Mouse (Mus musculus) inflammation-experienced regulatory T-cells, adult 6 months (primary cell): ENCODE results near the gene Sh3bp4. TPM values are rescaled to one million over a fixed set of nuclear protein-coding genes. Genes with fewer than 3 reads are reported as not detected.
A peak's percentile ranks its signal among the peaks of the same experiment; 100 is the strongest.

Experiments used
- ATAC-seq: one replicate; pipeline ENCODE4 v1.8.0; 2017
- polyA plus RNA-seq, 3 experiments: library from polyadenylated mRNA; unstranded; fragments of 100-300 nt; shearing (Covaris generic); gene quantifications; one replicate each; pipeline ENCODE4 v1.2.1; 2017

Gene Sh3bp4
- polyA plus RNA-seq, result under 1 TPM in 2 of 3 experiments, not detected in 1; 0.11 to 0.17 TPM

DNA sequence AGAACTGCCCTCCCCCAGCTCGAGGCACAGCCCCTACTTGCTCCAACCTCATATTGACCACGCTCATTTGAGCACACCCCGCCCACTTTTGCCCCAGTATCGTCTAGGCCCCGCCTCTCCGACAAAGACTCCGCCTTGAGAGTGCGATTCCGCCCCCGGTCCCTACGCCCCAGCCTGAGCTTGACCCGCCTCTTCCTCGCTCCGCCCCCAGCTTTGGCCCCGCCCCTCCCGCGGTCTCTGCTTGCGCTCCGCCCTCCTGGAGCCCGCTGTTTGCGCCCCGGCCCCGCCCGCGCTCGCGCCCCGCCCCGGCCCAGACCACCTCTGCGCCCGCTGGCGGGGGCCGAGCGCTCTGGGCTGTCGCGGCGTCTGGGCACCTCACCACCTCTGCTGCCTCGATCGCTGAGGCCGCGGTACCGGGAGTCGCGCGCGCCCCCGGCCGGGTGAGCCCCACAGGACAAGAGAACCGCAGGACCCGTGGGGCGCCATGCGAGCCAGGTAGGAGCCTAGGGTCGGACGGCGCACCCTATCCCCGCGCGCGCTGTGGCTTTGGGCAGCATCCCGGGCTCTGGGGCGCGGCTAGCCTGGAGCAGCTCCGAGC, at the start of gene Sh3bp4:
Sh3bp4 (plus strand) TSS at position 313 of the 598 bp plus-strand sequence.
- peak; percentile 80 for ATAC-seq

DNA sequence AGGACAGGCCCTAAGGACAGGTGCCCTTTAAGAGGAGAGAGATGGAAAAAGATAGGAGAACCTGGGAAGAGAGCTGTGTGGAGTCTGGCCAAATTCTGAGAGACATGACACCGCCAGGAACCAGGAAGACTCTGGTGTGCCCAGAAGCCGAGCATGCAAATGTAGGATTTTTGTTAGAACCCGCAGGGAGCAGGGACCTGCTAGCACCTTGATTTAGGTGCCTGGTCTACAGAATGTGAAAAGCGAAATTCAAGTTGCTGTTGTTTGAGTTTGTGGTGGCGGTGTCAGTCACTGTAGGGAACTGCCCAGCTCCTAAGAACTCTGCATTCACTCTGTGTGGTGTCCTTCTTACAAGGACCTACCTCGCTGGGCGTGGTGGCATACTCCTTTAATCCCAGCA, 47.2 kb upstream of the Sh3bp4 start:
- ATAC-seq, result no peak

DNA sequence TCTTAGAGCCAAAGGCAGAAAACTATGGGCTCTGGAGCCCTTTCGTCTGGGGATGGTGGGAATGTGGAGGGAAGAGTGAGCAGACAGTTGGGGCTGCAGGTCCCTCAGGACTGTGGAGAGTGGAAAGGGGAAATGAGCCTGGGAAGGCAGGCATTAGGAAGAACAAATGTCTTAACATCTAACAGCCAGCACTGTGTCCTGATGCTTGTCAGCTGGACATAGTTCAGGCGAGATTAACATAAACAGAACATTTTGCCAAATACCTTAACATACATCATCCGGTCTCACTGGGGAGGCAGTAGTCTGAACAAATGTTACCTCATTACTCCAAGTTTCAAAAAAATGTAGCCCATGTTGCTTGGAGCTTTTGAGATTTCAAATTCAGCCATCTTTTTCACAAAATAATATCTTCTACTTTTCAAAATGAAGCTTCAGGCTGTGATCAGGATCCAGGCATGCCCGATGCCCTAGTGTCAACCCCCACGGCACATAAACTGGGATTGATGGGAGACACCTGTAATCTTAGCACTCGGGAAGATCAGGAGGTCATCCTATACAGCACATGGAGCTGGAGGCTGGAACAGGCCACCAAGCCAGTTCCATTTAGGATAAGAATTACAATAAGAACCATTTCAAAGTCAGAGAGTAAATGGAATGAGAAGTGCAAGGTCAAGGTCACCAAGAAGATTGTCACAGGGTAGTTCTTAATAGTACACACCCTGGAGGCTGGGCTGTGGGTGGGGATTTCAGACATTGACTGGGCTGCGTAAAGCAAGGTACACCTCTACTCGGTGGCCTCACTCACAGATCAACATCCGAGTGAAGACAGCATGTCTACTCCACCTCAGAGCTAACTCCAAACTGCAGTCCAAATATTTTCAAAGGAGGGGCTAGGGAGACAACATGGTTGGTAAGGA, 45.3 kb upstream of the Sh3bp4 start:
- no peak for ATAC-seq

DNA sequence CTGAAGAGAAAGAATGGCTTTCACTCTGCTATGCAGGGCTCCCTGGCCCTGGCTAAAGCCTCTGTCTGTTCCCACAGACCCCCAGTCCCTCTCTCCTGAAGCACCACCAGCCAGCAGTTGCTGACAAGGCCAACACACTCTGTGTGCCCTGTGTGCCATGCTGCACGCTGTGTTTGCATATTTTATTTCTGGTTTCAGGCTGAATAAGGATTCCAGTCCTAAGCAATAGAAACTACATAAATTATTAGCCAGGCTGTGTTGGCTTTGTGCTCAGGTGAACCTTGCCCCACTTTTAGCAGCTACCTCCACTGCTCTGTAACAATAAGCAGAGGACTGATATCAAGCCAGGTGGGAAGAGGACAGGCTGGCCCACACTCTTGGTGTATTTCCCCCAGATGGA, 44.2 kb upstream of the Sh3bp4 start:
- no peak for ATAC-seq

DNA sequence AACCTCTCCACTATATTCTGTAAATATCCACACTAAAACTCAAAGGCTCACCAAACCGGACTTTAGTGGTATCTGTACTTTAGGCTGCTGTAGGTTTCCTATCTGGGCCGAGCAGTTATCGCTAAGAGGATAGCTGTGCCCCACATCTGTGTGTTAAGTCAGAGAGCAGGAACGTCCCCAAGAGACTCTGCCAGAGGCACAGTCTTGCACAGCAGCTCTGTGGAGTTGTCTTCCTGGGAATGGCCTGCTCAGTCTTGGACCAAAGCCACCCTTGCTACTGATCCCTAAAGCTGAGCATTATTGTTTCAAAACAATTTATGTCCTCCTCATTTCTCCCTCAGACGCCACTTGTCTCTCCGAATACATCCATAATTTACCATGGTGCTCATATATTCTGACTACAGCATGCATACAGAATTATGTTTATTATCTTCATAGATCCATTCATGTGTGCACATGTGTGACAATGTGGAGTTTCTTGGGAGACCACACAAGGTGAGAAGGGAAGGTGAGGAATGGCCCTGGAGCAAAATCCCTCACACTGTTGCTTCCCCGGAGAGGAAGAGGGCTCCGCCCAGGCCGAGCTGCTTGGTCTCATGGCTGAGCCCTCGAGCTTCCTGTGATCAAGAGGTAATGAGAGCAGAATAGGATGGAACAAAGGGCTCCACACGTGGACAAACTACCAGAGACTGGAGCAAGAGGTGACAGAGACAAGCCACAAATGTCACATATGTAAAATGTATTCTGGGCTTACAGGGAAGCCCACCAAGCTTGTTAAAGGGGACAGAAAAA, 40.9 kb upstream of the Sh3bp4 start:
- no peak for ATAC-seq

DNA sequence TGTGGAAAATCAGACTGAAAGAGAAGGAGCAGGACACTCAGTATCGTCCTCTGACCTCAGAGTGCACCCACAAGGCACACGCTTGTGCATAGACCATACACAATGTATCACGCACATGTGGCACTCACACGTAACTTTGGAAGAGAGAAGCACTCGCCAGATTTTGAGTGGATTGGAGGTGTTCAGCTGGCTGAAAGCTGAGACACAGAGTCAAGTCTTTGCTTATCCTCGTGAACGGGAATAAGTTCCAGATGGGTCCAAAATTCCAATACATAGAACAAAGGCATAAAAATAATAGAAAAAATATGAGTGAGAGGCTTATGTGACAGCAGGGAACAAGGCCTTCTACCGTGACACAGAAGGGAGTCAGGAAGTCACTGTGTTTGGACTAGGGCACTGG, 36.6 kb upstream of the Sh3bp4 start:
- ATAC-seq, result no peak

DNA sequence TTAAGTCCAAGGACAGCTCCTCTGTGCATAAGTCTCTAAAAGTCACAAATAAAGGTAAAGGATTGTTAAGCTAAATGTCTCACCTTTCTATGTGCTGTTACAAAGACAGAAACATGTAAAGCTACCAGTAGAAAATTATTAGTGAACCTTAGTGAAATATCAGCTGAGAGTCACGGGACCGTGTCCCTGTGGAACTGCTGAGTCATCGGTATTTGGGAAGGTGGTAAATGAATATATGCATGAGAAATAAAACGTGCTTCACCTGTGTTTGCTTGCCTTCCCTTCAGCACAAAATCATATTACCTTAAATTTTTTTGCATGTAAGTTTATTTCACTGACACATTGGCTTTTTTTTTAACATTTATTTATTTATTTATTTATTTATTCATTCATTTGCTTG, 36.2 kb upstream of the Sh3bp4 start:
- no peak for ATAC-seq

DNA sequence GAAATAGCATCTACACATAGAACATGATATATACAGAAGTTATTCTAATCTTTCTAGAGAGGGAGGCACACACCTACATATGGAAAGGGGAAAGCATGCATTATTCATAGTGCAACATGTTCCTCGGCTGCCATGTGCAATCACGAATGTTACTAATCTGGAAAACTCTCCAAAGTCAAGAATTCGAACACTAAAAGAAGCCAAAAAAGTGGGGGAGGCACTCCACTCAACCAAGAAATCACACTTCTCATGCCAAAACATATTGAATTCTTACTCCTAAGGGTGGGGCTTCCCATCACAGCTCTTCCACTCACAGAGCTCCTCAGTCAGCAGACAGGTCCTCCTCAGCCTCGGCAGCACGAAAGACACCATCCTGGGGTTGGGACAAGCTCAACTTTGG, 35.1 kb upstream of the Sh3bp4 start:
- ATAC-seq, result no peak

DNA sequence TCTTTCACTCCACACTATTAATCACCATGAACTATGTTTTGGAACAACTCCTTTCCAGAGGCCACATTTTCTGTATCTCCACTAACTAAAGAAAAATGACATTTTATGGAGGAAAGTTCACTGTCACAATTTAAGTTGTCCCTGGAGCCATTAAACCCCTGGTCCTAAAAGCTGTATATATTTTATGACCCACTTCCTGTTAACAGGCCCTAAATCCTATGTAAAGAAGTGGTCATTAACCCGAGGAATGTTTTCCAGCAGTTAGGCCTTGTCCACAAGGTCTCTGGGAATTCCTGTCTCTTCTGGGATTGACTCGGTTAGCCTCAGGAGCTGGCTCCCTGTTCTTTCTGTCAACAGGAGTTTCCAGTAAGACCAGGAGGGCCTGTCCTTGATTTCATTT, 30.4 kb upstream of the Sh3bp4 start:
- ATAC-seq, result no peak

DNA sequence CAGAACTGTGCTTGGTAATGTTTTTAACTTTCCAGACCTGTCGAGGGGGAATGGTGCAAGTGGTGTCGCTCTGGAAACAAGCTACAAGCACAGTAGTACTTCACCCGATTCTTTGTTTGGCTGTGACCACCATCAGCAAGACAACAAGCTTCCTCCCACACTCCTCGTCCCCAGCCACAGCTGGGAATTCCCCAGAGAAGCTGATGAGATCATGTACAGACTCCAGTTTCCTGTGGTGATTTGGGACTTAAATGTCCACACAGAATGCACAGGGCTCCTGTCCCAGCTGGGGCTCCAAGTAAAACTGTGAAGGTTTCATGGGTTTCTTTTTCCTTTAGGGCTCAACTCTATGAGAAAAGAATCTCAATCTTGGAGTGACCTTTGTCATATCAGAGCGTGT, 28.9 kb upstream of the Sh3bp4 start:
- ATAC-seq, result no peak

DNA sequence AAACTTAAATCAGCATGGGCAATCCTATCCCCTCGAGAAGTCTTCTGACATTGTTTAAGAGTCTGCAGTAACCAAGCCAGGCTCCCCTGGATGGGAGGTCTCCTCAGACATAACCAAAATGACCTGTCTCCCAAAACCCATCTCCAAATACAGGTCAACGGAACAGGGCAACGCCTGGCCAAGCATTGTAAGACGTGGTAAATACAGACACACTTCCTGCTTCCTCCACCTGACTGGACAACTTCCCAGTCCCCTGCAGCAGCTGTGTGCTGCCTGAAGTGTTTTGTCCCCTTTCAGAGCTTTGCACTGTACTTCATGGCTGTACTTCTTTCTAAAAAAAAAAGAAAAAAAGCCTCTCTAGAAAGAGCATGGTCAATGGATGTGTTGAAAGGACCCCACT, 28.1 kb upstream of the Sh3bp4 start:
- ATAC-seq, result no peak

DNA sequence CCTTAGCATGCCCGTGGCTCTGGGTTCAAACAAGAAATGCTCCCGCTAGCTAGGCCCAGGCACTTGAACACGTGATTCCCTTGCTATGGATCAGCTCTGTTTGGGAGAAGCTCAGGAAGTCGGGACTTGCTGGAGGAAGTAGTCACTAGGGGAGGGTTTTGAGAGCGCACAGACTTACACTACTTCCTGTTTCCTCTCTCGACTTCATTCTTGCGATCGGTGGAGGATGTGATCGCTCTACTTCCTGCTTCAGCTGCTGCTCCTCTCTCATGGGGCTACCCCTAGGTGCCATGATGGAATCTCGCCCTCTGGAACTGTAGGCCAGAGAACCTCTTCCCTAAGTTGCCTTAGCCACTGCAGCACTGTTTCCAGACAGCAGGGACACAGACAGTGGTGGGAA, 27.3 kb upstream of the Sh3bp4 start:
- ATAC-seq, result no peak

DNA sequence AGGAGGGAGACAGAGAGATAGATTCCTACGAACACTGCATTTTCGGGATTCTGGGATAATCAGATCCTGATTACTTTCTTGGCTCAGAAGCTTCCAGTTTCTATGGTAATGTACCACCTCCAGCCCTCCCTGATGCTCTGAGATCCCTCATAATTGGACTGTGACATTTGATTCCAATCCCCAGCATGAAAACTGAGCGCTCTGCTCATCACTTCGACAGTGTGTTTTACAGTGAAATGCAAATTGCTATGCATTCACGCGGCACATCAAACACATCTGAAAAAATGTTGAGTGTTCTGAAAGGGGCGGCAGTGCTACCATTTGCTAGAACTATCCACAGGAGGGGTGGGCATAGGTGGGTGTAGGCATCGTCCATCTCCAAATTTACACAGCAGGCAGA, 24.8 kb upstream of the Sh3bp4 start:
- ATAC-seq, result no peak

DNA sequence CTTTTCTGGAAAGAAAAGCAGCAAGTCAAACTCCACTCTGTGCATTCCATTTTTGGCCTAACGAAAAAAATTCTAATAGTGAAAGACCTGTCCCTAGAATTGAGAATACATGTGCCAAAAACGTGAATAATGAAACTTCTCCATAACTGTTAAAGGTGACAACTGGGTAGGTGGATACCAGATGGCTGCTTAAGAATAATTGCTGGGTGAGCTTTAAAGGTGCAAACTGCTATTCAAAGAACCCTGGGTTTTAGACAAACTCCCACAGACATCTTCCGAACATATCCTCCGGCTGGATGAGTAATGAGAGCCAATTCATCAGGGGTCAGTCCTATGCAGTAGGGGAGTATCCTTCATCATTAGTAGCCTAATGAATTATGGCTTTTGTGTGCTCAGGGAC, 20.7 kb upstream of the Sh3bp4 start:
- ATAC-seq, result no peak

DNA sequence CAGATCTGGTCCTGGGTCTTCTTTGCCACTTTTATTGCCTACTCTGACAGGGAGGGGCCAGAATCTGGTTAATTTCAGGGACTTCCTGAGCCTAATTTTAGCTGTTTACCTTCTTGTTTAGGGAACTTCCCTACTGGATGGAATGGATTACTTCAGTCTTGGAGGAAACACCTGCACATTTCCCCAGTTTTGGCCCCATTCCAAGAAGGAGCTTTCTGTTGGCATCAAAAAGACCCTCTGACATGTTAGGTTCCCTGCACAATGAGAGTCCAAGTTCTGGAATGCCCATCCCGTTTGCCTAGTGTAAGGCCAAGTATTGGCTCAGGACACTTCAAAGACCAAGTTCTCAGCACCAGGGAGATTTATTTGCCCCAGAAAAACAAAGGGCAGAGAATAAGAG, 14.0 kb upstream of the Sh3bp4 start:
- ATAC-seq, result no peak

DNA sequence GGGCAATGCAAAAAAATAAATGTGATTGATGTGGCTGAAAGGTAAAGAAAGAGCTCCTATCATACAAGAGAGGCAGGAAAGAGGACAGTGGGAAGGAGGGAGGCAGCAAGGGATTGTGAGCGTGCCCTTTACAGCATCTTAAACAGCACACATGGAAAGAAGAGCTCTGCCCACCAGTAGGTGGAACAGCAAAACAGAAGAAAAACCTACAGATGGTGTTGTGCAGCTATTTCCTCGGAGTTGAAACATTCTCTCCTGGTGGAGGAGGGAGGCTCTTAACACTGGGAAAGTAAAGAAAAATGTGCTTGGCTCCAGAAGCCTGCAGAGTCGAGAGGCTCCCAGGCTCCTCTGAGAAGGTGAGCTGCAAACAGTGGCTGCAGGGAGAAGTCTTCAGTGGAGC, 12.8 kb upstream of the Sh3bp4 start:
- no peak for ATAC-seq

DNA sequence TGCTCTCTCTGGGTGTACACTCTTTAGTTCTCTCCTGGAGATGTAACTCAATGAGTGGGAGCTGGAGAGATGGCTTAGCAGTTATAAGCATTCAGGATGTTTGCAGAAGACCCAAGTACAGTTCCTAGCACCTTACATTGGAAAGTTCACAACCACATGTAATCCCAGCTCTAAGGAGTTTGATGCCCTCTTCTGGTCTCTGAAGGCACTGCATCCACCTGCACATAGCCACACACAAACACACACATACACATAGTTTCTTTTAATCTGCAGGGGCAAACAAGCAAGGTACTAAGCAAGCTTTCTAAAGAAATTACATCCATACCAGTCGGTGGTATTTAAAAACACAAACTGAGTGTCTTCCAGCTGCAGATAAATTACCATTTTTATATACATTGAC, 12.2 kb upstream of the Sh3bp4 start:
- ATAC-seq, result no peak

DNA sequence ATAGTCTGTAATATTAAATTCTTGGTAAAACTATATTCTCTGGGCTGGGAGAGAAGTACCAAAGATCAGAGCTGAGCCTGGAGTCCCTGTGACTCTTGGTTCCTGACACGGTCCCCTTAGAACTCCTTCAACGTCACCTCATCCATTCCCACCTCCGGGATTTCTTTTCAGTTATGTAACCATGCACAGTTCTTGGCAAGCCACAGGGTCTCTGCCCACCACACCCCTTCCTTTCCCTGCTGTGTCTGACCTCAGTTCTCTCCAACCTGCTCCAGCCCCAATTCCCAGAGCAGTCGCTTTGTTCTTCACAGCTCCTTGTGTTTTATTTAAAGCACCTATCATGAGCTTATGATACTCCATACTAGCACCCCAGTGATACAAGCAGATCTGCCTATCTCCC, 7.2 kb upstream of the Sh3bp4 start:
- ATAC-seq, result no peak

DNA sequence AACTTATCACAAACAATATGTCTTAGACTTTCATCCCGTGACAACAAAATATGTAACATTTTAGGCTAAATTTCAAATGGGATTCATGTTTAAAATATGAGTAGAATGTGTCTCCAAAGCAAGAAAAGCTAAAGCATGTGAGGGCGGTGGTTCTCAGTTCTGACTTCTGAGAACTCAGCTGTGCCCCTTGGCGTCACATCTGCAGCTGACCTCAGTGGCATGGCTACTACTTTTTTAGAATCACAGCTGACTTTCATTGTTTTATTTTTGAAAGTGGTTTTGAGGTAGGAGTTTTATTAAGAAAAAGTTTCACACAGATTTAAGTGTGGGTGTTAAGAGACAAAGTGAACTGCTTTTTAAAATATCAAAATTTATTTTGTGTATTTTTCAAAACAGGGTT, 6.4 kb upstream of the Sh3bp4 start:
- ATAC-seq, result no peak

DNA sequence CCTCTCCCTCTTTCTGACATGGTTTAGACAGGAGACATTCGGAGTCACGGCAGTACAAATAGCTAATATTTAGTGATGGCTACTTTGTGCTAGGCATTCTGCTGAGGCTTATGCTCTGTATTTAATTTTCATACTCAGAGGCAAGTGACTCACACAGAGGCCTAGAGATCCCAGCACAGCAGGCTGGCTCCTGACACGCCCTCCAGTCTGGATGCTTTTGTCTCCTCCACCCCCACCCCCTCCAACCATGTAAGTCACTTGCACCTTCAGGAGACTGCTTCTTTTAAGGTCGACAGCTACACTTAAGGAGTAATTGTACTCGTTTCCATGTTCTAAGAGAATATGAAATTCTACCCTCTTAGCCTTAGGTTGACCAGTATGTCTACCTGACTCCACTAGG, 1.4 kb upstream of the Sh3bp4 start:
- ATAC-seq, result no peak

DNA sequence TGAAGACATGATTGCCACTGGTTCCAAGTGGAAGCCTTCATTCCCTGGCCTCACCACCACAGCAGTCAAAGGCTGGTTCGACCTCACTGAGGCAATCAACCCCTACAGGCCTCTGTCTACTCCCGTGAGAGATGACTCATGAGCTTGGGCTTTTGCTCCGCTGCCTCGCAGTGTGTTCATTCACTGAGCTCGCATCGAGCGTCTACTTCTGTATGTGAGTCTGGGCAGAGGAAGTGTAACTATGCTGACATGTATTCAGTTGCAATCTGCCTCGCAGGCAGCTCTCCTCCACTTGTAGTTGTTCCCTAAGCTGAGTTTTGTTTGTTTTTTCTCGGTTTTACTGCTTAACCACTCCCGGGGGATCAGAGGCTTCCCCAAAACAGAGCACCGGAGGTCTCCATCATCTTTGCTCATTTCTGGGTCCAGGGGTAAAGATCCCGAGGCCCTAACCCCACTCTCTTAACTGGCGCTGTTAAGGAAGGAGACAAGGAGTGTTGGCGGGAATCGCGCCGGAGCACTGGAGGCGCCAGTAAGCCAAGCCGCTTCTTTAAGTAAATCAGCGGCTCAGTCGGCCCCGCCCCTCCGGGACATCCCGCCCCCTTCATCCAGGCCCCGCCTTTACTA, 624 bp upstream of the Sh3bp4 start:
- ATAC-seq, result no peak

DNA sequence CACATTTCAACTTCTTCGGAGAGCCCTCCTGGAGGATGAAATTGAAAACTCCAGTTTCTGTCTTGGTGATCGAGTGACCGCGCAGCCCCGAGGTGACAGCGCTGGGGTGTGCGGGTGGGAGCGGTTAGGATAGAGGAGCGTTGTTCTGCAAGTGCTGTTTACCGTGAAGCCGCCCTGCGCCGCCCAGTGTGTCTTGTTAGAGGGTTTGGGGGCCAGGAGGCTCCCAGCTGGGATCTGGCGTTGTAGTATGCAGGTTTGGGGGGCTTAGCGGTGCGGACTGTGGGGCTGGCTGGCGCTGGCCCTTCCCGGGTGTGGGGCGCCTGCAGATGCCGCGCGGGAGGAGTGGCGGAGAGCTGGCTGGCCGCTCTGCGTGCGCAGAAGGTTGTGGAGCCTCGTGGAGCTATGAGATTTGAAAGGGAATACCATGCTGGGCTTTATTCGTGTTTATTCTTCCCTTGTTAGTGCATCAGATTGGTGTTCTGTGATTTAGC, 701 bp downstream of the Sh3bp4 start:
- no peak for ATAC-seq
